Mouse (Mus musculus) left cerebral cortex, postnatal 25 days (tissue): ENCODE measurements around the gene Pecr. TPM values are rescaled to one million over a fixed set of nuclear protein-coding genes. Genes with fewer than 3 reads are reported as not detected.

Source experiments
- DNase-seq, 2 experiments: peaks; one replicate each; pipeline ENCODE4 v3.0.0; 2022; ENCODE audit warnings: low spot score in 2 of 2, mixed read lengths in 1 of 2
- intact Hi-C: fragments of 180-260 bp; cut with DNase I; formaldehyde crosslinking; loops from one replicate; pipeline ENCODE4 v1.15.1; 2025
- total RNA-seq, 2 experiments: library from RNA; stranded (reverse); gene quantifications; 2 replicates each; pipeline ENCODE4 v1.2.3; 2021

Pecr gene
- total RNA-seq, result 1 to 10 TPM; 3.3 to 4.1 TPM

GRCm38 (mm10) chr1:72283992-72284485 lies at the start of gene Pecr, which contains the start of gene Tmem169:
Gene Pecr (minus strand): TSS chr1:72284314.
Gene Tmem169 (plus strand): TSS chr1:72284369.
- intact Hi-C loops, result no loop called here

DNA sequence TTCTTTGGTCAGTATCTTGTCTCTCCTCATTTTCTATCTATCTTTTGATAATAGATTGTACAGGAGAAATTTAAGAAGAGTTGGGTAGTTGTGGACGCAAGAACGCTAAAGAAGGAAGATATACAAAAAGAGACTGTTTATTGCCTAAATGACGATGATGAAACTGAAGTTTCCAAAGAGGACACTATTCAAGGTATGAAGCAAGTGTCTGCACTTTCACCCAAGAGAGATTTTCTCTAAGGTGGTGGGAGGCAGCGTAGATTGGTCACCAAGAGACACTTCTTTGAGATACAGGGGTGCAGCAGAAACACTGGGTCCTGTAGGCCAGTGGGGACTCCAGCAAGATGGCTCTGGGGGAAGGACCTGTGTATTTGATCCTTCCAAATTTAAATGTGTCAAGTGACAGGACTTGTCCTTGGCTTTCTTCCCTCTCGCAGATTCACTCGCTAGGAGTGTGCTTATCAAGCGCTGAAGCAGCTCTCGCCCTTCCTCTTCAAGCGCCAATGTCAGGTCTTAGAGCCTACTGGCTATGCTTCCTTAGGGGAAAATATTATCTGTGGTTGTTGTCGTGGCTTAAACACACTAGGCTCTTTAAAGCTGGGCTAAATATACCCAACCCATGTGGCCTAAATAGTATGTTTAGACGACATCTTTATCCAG lies 42.2 kb upstream of the Pecr start:
- no peak for DNase-seq
- intact Hi-C loops, result no loop called here

More at GRCm38 (mm10) chr1:72283992-72284485, at the start of gene Pecr, which contains the start of gene Tmem169:
- DNase-seq, result peak; percentile 90 to 97

- no peak for DNase-seq
- intact Hi-C loops, result no loop called here
Measured at GRCm38 (mm10) chr1:72323248-72323647, 39.1 kb upstream of the Pecr start.

DNA sequence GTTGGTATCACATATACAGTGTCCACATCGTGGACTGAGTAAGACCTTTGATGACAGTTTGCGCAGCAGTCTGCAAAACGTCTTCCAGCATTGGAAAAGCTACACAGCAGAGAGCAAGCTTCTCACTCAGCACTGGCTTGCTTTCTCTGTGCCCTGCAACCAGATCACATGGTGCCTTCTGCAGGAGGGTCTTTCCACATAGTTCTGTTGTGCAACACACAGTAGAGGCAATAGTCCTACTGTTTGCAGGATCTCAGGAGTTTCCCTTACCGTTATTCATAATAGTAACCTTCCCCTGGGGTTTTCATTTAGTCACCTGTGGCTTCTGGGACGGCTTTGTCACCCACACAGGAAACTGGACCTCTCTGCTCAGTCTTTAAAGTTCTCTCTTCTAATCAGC lies 36.6 kb upstream of the Pecr start:
- intact Hi-C loops, result no loop called here
- no peak for DNase-seq

DNA sequence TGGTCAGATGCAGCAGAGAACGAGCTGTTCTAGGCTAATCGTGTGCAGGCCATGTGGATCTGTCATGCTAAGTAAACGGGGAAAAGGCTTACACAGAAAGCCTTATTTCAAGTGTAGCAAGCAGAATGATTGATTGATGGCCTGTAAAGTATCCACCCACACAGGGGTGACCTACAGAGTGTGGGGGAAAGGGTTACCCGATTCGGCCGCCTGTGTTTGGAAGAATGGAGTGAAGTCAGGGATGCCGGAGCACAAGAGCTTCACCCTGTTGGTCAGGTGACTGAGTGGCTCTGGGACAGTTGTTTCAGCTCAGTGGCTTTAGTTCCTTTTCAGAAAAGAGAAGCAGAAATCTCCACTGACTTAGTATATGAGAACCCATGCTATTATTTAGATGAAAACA lies 32.8 kb upstream of the Pecr start:
- DNase-seq, result no peak
- intact Hi-C loops, result no loop called here

GRCm38 (mm10) chr1:72316409-72316808 lies 32.3 kb upstream of the Pecr start:
- intact Hi-C loops, result no loop called here
- no peak for DNase-seq

GRCm38 (mm10) chr1:72315447-72315846 lies 31.3 kb upstream of the Pecr start:
- intact Hi-C loops, result no loop called here

DNA sequence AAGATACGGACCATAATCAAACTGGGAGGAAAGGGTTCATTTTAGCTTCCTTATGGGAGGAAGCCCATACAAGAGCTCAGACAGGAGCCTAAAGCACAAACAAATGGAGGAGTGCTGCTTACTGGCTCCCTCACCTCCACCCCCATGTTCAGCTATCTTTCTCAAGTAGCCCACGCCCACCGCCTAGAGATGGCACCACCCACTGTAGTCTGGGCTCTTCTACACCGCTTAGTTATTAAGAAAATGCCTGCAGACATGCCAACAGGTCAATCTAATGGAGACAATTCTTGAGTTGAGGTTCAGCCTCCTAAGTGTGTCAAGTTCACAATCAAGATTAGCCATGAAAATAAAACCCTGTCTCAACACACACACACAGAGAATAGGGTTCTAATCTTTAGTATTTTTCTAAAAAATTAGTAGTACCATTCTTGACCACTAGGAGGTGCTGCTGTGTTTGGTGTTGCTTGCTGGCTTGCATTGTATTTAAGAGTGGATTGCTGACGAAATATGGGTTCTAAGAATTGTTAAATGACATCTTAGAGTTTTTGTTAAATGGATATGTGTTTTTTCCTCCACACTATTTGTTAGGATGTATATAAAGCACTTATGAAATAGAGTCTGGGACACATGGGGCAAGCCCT lies 29.4 kb upstream of the Pecr start:
- peak in 1 of 2 experiments; percentile 46 for DNase-seq

More at GRCm38 (mm10) chr1:72315447-72315846, 31.3 kb upstream of the Pecr start:
- DNase-seq, result no peak

GRCm38 (mm10) chr1:72312701-72313398 lies 28.7 kb upstream of the Pecr start:
- DNase-seq, result no peak
- intact Hi-C loops, result no loop called here

More for the DNA sequence above, 29.4 kb upstream of the Pecr start:
- intact Hi-C loops, result no loop called here

- intact Hi-C loops, result loop anchor here (5.0 kb wide), 4 partner anchors 227 to 542 kb away; partner anchors contain the start of genes March4, Rpl37a and Smarcal1
- no peak for DNase-seq
Measured at GRCm38 (mm10) chr1:72309744-72310424, 25.8 kb upstream of the Pecr start.

GRCm38 (mm10) chr1:72308919-72309318 lies 24.8 kb upstream of the Pecr start:
- intact Hi-C loops, result loop anchor here (5.0 kb wide), 4 partner anchors 228 to 543 kb away; partner anchors contain the start of genes March4, Rpl37a and Smarcal1

GRCm38 (mm10) chr1:72307317-72307798 lies 23.2 kb upstream of the Pecr start, which contains the start of gene Xrcc5:
Gene Xrcc5 (plus strand): TSS chr1:72307421.
- peak; percentile 92 to 97 for DNase-seq
- intact Hi-C loops, result loop anchor here (5.0 kb wide), 4 partner anchors 230 to 545 kb away; partner anchors contain the start of genes March4, Rpl37a and Smarcal1

More at GRCm38 (mm10) chr1:72308919-72309318, 24.8 kb upstream of the Pecr start:
- no peak for DNase-seq

DNA sequence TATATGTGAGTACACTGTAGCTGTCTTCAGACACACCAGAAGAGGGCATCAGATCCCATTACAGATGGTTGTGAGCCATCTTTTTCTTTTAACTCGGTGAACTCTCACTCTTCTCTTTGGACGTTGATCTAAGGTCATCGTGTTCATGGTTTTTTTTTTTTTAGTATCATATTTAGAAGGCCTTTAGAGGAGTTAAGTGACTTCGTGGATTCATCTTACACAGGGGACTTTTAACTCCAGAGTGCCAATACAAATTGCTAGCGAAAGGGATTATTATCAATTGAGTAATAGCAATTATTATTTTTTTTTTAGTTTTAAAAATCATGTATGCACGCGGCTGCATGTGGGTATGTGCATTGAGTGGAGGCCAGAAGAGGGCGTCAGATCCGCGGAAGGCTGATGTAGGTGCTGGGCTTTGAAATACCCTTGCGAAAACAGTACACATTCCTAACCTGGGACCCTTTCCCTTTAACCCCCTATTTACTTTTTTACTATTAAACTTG lies 22.6 kb upstream of the Pecr start:
- DNase-seq, result no peak
- intact Hi-C loops, result loop anchor here (5.0 kb wide), 4 partner anchors 231 to 546 kb away; partner anchors contain the start of genes March4, Rpl37a and Smarcal1

DNA sequence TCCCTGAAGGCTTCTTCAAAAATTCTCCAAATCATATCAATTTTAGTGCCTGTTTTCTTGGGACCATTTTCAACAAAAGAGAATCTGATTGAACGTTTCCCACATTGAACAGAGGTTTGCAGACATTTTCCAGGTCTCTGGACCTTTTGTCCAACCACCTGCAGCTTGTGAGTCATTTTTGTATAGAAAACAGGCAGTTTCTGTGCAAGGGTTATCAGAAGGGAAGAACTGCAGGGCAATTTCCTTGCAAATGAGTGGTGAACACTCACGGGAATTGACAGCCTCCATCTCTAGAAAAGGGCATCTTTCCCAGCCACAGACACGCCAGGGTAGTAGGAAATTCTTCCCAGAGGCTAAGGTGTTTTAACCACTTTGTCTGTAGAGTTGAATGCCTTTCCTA lies 22.1 kb upstream of the Pecr start:
- DNase-seq, result no peak
- intact Hi-C loops, result loop anchor here (5.0 kb wide), 4 partner anchors 231 to 546 kb away; partner anchors contain the start of genes March4, Rpl37a and Smarcal1

- no peak for DNase-seq
- intact Hi-C loops, result no loop called here
Measured at GRCm38 (mm10) chr1:72301845-72302244, 17.7 kb upstream of the Pecr start.

- peak in 1 of 2 experiments; percentile 31 for DNase-seq
- intact Hi-C loops, result no loop called here
Measured at GRCm38 (mm10) chr1:72295746-72296145, 11.6 kb upstream of the Pecr start.

DNA sequence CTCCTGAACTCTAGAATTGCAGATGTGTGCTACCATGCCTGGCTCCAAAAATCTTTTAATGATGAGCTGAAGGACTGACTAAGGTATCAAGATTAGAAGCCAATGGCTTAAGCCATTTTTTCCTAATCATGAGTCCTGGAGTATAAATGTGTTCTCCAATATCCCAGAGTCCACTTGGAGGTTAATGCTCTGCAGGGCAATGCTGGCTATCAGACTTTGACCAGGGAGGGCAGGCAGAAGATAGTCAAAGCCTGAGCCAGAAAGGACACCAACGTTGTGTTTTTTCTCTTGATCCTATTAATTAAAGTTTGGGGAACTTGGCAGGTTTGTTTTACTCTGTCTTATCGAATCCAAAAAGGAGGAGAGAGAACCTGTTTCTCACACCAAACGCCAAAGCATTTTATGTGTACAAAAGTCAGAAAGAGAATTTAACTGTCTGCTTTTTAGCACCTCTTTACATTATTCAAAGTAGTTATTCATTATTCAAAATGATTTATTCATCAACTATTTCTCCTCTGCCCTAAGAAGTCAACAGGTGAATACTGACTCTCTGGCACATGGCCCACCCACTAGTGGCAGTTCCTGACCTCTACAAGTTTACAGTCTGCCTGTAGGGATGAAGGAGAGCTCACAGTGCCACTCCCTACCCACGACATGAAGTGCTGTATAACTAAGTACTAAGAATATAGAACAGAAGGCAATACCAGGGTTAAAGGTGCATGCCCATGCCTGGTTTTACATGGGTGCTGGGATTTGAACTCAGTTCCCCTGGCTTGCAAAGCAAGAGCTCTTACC lies 10.0 kb upstream of the Pecr start:
- no peak for DNase-seq
- intact Hi-C loops, result no loop called here

GRCm38 (mm10) chr1:72291925-72292324 lies 7.8 kb upstream of the Pecr start:
- DNase-seq, result no peak
- intact Hi-C loops, result no loop called here
